Mouse (Mus musculus): ENCODE data around the gene Dnph1. TPM values are rescaled to one million over a fixed set of nuclear protein-coding genes. Genes with fewer than 3 reads are reported as not detected.

The Dnph1 gene
- polyA plus RNA-seq, 1 experiment = 9.4 TPM

DNA sequence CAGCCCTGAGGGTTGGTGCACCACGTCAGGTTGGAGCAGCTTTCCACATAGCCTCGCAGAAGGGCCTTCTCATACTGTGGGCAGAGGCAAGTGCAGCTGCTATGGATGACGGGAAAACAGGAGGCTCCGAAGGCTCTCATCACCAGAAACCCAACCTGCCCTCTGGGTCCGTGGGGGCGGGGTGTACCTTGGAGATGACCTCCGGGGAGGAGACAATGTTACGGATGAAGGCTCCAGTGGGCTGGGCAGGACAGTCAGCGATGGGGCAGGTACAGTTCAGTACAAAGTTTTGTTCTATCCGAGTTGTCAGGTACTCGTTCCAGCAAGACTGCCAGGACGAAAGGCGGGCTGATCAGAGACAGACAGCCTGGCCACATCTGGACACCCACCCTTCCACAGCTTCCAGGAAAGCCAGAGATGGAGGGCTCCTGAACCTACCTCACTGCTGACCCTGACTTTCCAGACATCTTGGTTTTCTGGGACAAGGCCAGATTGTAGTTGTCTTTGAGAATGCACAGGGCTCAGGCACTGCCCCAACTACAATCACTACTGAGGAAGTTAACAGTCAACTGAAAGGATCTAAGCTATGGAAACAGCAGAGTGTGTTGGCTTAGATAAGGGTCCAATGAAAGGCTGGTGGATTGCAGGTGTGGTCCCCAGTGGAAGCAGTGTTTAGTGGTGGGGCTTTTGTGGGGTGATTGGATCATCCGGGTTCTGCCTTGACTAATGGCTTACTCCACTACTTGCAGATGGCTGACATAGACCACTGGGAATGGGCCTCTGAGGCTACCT, 7.5 kb downstream of the Dnph1 start:
- no peak overlapping the region for H3K27ac ChIP-seq (ENCODE audit: control insufficient read depth, insufficient read depth, low read depth, low read length)
- no peaks in the 10 kb centered on the region for H3K4me1 ChIP-seq (ENCODE audit: control insufficient read depth, insufficient read depth, low read length)
- H3K27me3 ChIP-seq (ENCODE audit: control insufficient read depth, insufficient read depth, low read length) = no peaks in the 10 kb centered on the region
- no peak for TF ChIP-seq CTCF (IDR thresholded peaks at IDR 0.05; ENCODE audit: control insufficient read depth, insufficient read depth, insufficient replicate concordance, low read depth, low read length)
- TF ChIP-seq POLR2A (IDR thresholded peaks at IDR 0.05; ENCODE audit: control insufficient read depth, low read depth, low read length) = no peak
- no peaks in the 10 kb centered on the region; the same call in 1 of the 2 replicates for H3K36me3 ChIP-seq (ENCODE audit: control insufficient read depth, insufficient read depth, low read length)
- no peak overlapping the region for H3K4me3 ChIP-seq (ENCODE audit: control insufficient read depth, low read depth, low read length)

DNA sequence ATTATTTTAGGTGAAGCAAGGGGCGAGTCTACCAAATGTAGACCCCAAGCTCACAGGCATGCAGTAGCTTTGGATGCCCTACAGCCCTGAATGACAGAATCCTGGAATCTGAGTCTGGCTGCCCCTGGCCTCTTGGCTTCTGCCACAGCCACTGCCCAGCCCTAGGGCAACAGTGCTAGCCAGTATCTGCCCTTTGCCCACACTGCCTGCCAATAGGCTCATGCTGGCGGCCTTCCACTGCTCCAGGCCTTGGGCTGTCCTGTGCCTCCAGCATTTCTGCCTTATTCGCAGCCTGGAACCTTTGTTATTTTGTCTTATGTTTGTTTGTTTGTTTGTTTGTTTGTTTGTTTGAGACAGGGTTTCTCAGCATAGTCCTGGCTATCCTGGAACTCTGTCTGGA, 9.1 kb downstream of the Dnph1 start:
- no peaks in the 10 kb centered on the region for H3K36me3 ChIP-seq (ENCODE audit: control insufficient read depth, insufficient read depth, low read length)
- no peaks in the 10 kb centered on the region for H3K4me1 ChIP-seq (ENCODE audit: control insufficient read depth, insufficient read depth, low read length)
- no peak overlapping the region for H3K4me3 ChIP-seq (ENCODE audit: control insufficient read depth, low read depth, low read length)
- no peaks in the 10 kb centered on the region for H3K27me3 ChIP-seq (ENCODE audit: control insufficient read depth, insufficient read depth, low read length)
- no peak for TF ChIP-seq CTCF (IDR thresholded peaks at IDR 0.05; ENCODE audit: control insufficient read depth, insufficient read depth, insufficient replicate concordance, low read depth, low read length)
- no peak overlapping the region for H3K27ac ChIP-seq (ENCODE audit: control insufficient read depth, insufficient read depth, low read depth, low read length)

DNA sequence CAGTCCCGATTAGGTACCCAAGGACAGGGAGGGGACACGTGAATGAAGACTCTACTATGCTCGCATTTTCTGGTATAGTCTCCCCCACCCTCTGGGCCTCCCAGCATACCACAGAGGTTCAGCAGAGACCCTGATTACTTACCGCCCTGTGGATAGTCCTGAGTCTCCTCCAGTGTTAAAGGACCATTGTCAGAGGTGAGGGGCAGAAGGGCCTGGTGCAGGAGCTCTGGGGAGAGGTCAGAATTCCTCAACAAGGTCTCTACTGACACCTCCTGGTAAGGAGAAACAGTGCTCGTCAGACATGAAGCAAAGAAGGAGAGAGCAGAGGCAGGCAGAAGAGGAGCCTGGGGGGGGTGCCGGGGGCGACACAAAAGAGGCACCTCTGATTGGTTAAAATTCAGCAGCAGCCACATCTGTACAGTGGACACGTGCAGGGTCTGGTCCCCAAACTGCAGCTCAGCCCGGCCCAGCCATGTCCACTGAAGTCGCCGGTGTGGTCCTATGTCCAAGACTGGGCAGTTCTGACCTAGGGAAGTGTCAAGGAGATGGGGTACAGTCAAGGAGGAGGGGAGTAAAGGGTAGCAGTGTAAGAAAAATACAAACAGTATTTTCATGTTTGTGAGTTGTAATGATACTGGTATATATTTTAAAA, 14.7 kb downstream of the Dnph1 start:
- no peak for TF ChIP-seq POLR2A (IDR thresholded peaks at IDR 0.05; ENCODE audit: control insufficient read depth, low read depth, low read length)
- TF ChIP-seq CTCF (IDR thresholded peaks at IDR 0.05; ENCODE audit: control insufficient read depth, insufficient read depth, insufficient replicate concordance, low read depth, low read length) = 0 out of 2 replicates have a peak, but pooled peaks have one; percentile 8
- Histone ChIP-seq H3K36me3 (ENCODE audit: control insufficient read depth, insufficient read depth, low read length) (no peaks in the 10 kb centered on the region), H3K4me3 (ENCODE audit: control insufficient read depth, low read depth, low read length) (no peak overlapping the region), H3K4me1 (ENCODE audit: control insufficient read depth, insufficient read depth, low read length) (no peaks in the 10 kb centered on the region), H3K27ac (ENCODE audit: control insufficient read depth, insufficient read depth, low read depth, low read length) (no peak overlapping the region), H3K27me3 (ENCODE audit: control insufficient read depth, insufficient read depth, low read length) (no peaks in the 10 kb centered on the region)

DNA sequence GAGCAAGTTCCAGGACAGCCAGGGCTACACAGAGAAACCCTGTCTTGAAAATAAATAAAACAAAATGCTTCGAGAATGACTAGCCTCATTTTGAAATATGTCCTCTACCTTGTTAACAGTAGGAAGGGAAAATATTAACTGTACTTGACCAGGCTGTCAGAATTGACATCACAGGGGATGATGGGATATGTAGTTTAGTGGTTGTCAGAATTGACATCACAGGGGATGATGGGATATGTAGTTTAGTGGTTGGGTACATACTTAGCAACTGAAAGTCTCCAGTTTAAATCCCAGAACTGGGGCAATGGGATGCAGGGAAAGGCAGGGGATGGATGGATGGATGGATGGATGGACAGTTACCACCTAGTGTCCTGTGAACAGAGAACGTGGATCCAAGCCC, 16.8 kb downstream of the Dnph1 start:
- no peaks in the 10 kb centered on the region for H3K27me3 ChIP-seq (ENCODE audit: control insufficient read depth, insufficient read depth, low read length)
- H3K36me3 ChIP-seq (ENCODE audit: control insufficient read depth, insufficient read depth, low read length) = no peaks in the 10 kb centered on the region; the same call in 1 of the 2 replicates
- H3K27ac ChIP-seq (ENCODE audit: control insufficient read depth, insufficient read depth, low read depth, low read length) = no peak overlapping the region
- TF ChIP-seq POLR2A (IDR thresholded peaks at IDR 0.05; ENCODE audit: control insufficient read depth, low read depth, low read length) = no peak
- TF ChIP-seq CTCF (IDR thresholded peaks at IDR 0.05; ENCODE audit: control insufficient read depth, insufficient read depth, insufficient replicate concordance, low read depth, low read length) = no peak
- no peaks in the 10 kb centered on the region for H3K4me1 ChIP-seq (ENCODE audit: control insufficient read depth, insufficient read depth, low read length)
- no peak overlapping the region for H3K4me3 ChIP-seq (ENCODE audit: control insufficient read depth, low read depth, low read length)

DNA sequence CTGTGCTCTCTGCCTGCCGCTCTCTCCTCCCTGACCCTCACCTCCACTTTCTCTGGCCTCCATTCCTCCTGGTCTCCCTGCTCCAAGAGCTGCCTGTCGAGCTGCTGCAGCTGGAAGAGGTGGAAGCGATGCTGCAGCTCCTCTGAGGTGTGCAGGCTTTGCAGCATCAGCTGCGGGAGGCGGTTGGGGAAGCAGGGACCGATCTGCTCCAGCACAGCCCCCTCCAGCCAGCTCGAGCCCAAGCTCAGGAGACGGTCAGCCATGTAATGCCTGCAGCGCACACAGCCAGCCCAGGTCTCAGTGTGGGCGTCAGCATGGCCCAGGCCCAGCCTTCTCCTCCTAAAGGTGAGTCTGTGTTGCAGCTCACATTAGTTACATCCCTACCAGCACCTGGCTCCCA, 23.5 kb downstream of the Dnph1 start:
- Histone ChIP-seq H3K4me3 (ENCODE audit: control insufficient read depth, low read depth, low read length) (no peak overlapping the region), H3K27ac (ENCODE audit: control insufficient read depth, insufficient read depth, low read depth, low read length) (no peak overlapping the region), H3K27me3 (ENCODE audit: control insufficient read depth, insufficient read depth, low read length) (no peaks in the 10 kb centered on the region), H3K36me3 (ENCODE audit: control insufficient read depth, insufficient read depth, low read length) (peaks cover 3% of the 10 kb centered on the region; the same call in 1 of the 2 replicates), H3K4me1 (ENCODE audit: control insufficient read depth, insufficient read depth, low read length) (no peaks in the 10 kb centered on the region)
- TF ChIP-seq CTCF (IDR thresholded peaks at IDR 0.05; ENCODE audit: control insufficient read depth, insufficient read depth, insufficient replicate concordance, low read depth, low read length) (no peak), POLR2A (IDR thresholded peaks at IDR 0.05; ENCODE audit: control insufficient read depth, low read depth, low read length) (no peak)

- TF ChIP-seq CTCF (IDR thresholded peaks at IDR 0.05; ENCODE audit: control insufficient read depth, insufficient read depth, insufficient replicate concordance, low read depth, low read length) = no peak
- TF ChIP-seq POLR2A (IDR thresholded peaks at IDR 0.05; ENCODE audit: control insufficient read depth, low read depth, low read length) = no peak
- Histone ChIP-seq H3K27me3 (ENCODE audit: control insufficient read depth, insufficient read depth, low read length) (no peaks in the 10 kb centered on the region), H3K4me3 (ENCODE audit: control insufficient read depth, low read depth, low read length) (no peak overlapping the region), H3K4me1 (ENCODE audit: control insufficient read depth, insufficient read depth, low read length) (no peaks in the 10 kb centered on the region), H3K36me3 (ENCODE audit: control insufficient read depth, insufficient read depth, low read length) (peaks cover 3% of the 10 kb centered on the region; the same call in 1 of the 2 replicates), H3K27ac (ENCODE audit: control insufficient read depth, insufficient read depth, low read depth, low read length) (no peak overlapping the region)
Measured at GRCm38 (mm10) chr17:46520385-46520979, 24.0 kb downstream of the Dnph1 start.

- no peak overlapping the region for H3K4me3 ChIP-seq (ENCODE audit: control insufficient read depth, low read depth, low read length)
- TF ChIP-seq POLR2A (IDR thresholded peaks at IDR 0.05; ENCODE audit: control insufficient read depth, low read depth, low read length) (no peak), CTCF (IDR thresholded peaks at IDR 0.05; ENCODE audit: control insufficient read depth, insufficient read depth, insufficient replicate concordance, low read depth, low read length) (no peak)
- peaks cover 3% of the 10 kb centered on the region; the same call in 1 of the 2 replicates for H3K36me3 ChIP-seq (ENCODE audit: control insufficient read depth, insufficient read depth, low read length)
- no peaks in the 10 kb centered on the region for H3K4me1 ChIP-seq (ENCODE audit: control insufficient read depth, insufficient read depth, low read length)
- no peak overlapping the region for H3K27ac ChIP-seq (ENCODE audit: control insufficient read depth, insufficient read depth, low read depth, low read length)
- no peaks in the 10 kb centered on the region for H3K27me3 ChIP-seq (ENCODE audit: control insufficient read depth, insufficient read depth, low read length)
Measured at GRCm38 (mm10) chr17:46521174-46521573, 24.7 kb downstream of the Dnph1 start.

Measured in testis, adult 2 months (tissue).